Mouse (Mus musculus): ENCODE results near the gene Rufy3. TPM values are rescaled to one million over a fixed set of nuclear protein-coding genes. Genes with fewer than 3 reads are reported as not detected.

Gene Rufy3
- total RNA-seq, 2 experiments from 2014 or later: 7.0 to 8.4 TPM

DNA sequence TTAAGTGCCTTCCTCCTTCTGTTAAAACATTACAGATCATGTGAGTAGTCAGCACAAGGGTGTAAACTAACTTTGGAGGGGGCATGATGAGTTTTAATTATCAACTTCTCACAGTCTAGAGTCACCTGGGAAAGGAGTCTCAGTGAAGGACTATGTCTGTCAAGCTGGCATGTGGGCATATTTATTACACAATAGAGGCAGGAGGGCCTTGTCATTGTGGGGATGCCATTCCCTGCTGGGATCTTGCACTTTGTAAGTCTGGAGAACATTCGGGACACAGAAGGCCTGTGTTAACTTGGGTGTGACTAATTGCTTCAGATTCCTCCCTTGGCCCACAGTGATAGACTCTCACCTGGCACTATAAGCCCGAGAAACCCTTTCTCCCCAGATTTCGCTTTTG, 4.7 kb downstream of the Rufy3 start:
- intact Hi-C loops (cut with DNase I; ENCODE audit: low total_unique reads): no loop called here
- DNase-seq: no peak

DNA sequence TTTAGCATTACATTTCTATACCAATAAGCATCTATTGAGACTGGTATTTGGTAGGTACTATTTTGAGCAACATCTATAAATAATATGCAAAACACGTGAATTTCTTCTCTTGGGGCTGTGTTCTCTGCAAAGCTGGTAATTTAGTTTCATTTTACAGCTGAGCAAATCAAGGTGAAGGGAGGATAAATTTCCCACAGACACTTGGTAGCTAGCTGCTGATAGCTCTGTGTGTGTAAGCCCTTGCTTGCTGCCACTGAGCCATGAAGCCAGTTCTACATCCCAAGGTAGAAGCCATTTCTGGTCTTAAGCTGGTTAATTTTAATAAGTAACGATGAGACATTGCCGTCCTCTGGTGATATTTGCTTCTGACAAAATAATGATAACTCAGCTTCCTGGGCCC, 10.0 kb downstream of the Rufy3 start:
- no peak for DNase-seq
- intact Hi-C loops (cut with DNase I; ENCODE audit: low total_unique reads): no loop called here

DNA sequence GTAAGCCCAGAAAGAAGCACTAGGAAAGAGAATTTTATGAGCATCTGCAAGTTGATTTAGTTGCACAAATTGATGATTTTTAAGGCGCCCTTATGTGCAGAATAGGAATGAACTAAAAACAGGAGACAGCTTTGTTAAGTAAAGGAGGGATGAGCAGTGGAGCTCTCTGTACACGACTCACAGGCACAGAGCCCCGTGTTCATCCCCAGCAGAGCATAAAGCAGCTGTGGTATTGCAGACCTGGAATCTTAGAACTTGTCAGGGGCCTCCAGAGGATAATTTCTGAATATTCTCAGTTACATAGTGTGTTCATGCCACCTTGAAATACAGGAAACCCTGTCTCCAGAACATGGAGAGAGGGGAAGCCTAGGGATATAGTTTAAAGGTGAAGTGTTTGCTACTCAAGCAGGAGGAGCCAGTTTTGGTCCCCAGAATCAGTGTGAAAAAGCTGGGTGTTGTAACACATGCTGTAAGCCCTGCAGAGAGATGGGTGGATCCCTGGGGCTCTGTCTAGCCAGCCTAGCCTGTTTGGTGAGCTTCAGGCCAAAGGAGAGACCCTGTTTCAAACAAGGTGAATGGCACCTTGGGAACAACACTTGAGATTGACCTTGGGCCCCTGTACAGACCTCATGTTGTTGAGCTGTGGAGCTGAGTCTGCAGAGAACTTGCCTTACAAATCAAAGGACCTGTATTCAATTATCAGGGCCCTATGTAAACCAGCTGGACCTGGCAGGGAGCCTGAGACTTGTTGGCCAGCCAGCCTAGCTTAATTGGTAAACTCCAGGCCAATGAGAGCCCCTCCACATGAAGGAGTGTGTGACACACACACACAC, 10.9 kb downstream of the Rufy3 start:
- DNase-seq: no peak
- intact Hi-C loops (cut with DNase I; ENCODE audit: low total_unique reads): no loop called here

DNA sequence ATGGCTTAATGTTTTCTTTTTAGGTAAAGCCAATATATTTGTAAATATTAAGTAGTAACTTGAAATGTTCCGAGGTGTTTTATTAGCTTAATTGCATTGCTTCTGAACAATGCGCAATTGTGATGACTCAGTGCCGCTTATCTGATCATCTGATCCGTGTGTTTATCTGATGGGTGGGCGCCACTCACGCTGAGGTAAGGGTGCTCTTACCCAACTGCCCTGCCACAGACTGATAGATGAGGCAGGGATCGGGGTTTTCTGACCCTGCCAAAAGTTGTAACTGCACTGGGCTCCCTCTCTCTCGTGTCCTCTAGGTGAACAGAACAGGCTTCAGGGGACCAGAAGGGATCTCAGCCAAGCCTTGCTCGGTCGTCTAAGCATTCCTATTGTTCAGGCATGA, 15.8 kb downstream of the Rufy3 start:
- DNase-seq: no peak
- intact Hi-C loops (cut with DNase I; ENCODE audit: low total_unique reads): no loop called here

DNA sequence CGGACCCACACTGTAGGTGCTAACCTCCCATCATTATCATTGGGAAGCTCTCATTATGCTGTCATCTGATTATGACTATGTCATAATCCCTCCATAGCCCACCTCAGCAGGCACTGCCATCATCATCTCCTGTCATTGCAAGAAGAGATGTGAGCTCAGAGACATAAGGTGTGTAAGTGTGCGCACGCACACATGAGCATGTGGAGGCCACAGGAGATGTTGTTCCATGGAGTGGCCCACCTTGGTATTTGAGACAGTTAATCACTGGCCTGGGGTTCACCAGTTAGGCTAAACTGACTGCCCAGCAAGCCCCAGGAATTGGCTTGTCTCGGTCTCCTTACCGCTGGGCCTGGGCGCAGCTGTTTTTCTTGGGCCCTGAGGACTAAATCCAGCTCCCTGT, 16.5 kb downstream of the Rufy3 start:
- no peak for DNase-seq
- intact Hi-C loops (cut with DNase I; ENCODE audit: low total_unique reads): no loop called here

DNA sequence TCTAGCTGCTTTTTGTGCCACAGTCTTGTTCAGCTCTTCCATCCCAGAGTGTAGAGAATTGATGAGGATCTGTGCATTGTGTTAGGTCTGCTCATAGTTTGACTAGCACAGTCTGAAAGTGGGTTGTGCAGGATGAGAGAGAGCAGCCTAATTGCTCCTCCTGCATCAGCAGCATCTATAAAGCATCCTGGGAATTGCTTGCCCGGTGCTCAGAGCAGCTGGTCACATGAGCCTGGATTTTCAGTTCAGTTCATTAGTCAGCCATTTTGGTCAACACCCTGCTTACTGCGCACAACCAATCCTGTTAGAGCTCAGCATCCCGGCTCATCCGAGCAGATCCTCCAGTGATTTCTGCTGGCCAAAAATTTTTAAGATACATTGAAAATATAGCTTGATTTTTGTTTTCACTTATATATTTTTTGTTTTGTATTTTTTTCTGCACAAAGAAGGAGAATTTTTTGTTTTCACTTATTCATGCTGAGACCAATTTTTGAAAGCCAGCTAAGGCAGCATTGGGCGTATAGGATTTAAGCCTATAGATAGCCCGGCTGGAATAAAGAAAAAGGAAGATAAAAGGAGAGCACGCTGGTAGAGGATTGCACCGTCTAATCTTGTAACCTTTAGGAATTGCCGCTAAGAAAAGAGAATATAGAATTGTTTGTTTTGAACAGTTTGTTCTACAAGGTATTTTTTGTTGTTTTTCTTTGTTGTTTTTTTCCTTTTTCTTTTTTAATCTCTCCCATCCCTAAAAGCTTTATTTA, 18.6 kb downstream of the Rufy3 start:
- intact Hi-C loops (cut with DNase I; ENCODE audit: low total_unique reads): no loop called here
- DNase-seq: peak; percentile 17

DNA sequence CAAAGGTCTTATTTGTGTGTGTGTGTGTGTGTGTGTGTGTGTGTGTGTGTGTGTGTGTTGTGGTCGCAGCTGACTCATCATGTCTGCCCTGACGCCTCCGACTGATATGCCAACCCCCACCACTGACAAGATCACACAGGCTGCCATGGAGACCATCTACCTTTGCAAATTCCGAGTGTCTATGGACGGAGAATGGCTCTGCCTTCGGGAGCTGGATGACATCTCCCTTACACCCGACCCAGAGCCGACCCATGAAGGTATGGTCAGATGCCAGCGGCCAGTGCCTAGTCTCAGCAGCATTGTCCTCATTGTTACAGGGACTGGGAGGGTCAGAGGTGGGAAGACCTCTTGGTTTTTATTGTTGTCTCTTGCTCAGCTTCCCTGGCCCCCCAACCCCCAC, 19.2 kb downstream of the Rufy3 start:
- DNase-seq: no peak
- intact Hi-C loops (cut with DNase I; ENCODE audit: low total_unique reads): no loop called here

DNA sequence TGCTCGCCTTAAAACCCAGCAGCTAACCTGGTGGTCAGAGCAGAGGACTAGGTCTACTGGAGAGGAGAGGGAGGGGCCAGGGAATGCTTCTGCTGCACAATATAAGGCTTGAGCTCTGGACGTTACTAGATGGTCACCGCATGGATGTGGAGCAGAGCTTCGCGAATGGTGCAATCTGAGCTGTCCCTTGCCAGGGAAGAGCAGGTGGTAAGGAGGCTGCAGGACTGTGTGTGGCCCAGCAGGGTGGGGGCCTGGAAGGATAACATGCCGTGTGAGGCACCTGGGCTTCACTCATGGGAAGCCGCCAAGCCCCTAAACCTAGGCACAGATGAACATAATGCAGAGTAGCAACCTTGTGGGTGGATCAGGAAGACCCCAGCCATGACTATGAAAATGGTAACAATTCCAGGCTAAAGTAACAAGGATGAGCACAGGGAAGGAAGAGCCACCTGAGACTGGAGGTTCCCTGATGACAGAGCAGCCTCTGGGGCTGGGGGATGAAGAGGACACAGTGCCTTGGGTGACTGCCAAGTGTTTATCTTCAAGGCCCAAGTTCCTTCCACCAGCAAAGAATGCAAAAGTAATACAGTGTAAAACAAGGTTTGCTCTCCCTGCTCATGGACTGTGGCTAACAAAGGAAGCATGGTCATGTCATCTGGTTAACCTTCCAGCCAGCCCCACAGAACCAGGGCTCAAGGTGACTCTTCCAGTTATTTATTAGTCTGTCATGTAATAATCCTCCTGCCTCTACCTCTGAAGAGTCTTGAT, 21.8 kb downstream of the Rufy3 start:
- DNase-seq: no peak
- intact Hi-C loops (cut with DNase I; ENCODE audit: low total_unique reads): no loop called here

DNA sequence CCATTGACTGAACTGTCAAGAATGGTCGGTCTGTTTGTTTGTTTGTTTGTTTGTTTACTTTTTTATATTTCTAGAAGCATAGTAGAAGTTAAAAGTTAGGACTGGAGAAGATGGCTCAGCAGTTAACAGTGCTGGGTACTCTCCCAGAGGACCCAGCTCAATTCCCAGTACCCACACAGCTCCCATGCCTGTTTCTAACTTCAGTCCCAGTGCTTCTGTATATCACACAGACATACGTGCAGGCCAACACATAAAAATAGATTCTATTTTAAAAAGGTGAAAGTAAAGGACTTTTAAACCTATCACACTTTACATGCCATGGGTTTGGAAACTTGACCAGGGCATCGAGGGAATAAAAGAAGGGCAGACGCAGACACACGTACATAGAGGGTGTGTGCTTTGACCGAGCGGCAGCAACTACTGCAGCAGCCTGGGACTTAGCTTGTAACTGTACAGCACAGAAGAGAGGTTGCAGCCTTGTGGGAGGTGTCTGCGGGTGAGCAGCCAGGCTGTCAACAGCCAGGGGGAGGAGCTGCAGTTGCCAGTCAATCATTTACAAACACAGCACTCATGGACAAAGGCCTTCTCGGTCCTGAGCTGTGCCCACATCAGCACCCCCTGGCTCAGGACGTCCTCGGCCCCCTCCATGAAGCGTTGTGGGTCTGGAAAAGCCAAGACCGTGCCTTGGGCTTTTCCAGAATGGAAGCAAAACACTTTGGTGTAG, 22.5 kb downstream of the Rufy3 start:
- DNase-seq: no peak
- intact Hi-C loops (cut with DNase I; ENCODE audit: low total_unique reads): no loop called here

DNA sequence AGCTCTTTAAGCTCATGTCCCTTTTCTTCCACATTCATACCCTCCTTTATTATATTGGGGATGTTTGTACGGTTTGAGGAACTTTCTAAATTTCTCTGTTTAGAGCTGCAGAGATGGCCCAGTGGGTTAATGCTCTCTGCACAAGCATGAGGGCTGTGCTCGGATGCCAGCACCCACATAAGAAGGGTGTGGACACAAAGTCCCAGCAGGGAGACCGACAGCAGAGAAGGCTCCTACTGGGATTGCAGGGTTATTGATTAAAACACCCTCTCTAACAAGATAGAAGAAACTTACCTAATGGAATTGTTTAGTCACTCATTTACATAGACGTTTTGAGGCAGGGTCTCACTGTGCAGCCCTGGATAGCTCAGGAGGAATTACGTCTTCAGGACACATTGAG, 23.6 kb downstream of the Rufy3 start:
- no peak for DNase-seq
- intact Hi-C loops (cut with DNase I; ENCODE audit: low total_unique reads): no loop called here

DNA sequence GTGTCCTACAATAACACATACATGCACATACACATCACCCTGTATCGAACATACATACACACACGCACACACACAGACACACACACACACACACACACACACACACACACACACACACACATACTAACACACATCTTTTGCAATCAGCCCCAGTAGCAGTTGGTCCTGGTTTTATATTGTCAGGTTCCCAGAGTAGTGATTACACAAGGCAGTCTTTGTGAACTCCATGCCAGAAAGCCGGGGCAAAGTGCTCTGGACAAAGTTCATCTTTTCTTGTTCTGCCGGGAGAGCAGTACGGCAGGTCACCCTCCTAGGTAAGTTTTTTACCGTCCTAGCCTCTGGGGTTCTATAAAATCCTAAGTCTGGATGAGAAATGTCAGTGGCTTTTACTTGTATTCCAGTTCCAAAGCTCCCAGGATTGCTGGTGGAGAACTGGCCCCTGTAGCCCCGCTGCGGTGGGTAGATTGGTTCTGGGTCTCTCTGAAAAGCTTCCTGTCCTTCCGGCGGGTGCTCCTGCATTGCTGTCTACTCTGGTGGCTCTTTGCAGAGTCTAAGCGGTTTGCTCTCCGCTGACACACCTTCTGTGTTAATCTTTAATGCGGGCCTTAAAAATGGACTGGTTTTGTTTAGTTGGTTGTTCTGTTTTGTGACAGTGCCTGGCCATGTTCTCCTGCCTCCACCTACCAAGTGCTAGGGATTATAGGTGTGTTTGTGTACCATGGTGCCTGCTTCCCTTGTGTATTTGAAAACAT, 28.8 kb downstream of the Rufy3 start:
- DNase-seq: no peak
- intact Hi-C loops (cut with DNase I; ENCODE audit: low total_unique reads): no loop called here

DNA sequence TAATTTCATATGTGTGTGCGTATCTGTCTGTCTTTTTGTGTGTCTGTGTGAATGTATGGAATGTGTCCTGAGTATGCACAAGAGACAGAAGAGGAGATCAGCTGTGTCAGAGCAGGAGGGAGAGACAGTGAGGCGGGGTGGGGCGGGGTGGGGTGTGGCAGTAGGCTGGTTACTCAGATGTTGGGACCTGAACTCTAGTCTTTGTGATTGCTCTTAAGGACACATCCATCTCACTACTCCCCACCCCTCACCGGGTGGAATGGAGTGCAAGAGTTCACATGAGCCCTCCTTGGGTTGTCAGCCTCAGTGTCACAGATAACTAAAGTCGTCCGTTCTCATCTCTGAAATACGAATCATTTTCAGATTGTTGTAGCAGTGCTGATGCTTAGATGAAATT, 29.3 kb downstream of the Rufy3 start:
- intact Hi-C loops (cut with DNase I; ENCODE audit: low total_unique reads): no loop called here
- DNase-seq: no peak

DNA sequence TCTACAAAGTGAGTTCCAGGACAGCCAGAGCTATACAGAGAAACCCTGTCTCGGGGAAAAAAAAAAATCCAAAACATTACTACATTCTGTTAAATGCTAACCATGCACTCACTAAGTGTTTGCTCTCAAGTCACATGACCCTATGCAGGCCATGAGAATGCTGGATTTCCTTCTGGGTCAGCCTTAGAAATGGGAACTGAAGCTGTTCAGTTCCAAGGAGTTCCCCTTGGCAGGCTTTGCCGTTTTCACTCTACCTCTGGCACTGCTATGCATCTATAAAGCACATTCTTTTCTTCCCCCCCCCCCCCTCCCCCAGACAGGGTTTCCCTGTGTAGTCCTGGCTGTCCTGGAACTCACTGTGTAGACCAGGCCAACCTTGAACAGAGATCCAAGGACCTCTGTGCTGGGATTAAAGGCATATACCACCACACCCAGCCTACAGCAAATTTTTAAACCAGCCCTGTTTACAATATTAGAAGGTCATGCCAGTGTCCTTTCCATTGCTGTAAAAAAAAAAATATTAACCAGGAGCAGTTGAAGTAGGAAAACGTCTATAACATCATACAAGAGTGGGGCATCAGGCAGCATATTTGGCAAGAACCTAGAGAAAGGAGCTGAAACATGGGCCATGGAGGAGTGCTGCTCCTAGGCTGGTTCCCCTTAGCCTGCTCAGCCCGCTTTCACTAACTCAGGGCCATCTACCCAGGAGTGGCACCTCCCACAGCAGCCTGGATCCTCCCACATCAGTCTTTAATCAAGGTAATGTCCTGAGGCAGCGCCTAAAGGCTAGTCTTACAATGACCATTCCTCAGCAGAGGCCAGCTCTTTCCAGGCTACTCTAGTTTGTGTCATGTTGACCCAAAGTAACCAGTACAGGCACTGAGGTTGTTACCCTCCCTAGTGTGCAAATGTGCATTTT, 31.0 kb downstream of the Rufy3 start:
- intact Hi-C loops (cut with DNase I; ENCODE audit: low total_unique reads): no loop called here
- DNase-seq: no peak

DNA sequence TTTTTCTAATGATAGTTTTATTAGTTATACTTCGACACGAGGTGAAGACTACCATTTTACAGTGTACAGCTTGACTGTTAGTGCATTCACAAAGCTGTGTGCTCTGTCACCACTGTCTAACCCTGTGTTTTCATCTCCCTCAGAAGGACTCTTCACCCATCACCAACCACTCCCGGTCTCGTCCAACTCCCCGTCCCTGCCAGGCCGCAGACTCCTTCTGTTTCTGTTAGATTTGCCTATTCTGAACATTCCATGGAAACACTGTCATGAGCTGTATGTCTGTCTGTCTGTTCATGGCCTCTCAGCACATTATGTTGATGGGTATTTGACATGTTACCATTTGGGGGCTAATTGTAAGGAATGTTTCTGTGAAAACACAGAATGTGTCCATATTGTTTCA, 34.1 kb downstream of the Rufy3 start:
- intact Hi-C loops (cut with DNase I; ENCODE audit: low total_unique reads): no loop called here
- DNase-seq: no peak

DNA sequence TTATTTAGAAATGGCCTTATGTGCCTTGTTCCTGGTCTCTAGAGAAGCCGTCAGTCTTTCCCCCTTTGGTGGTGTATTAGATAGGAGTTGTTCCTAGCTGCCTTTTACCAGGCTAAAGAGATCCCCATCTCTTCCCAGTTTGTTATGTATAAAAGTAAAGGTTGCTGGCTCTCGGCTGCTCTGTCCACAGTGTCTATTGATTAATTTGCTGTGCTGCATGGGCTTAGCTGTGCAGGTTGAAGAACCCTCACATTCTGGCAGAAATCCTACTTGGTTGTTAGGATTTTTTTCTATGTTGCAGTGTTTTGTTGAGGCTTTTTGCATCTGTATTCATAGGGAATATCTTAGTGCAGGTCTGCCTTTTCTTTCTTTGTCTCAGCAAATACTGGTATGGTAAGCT, 37.2 kb downstream of the Rufy3 start:
- DNase-seq: no peak
- intact Hi-C loops (cut with DNase I; ENCODE audit: low total_unique reads): no loop called here

DNA sequence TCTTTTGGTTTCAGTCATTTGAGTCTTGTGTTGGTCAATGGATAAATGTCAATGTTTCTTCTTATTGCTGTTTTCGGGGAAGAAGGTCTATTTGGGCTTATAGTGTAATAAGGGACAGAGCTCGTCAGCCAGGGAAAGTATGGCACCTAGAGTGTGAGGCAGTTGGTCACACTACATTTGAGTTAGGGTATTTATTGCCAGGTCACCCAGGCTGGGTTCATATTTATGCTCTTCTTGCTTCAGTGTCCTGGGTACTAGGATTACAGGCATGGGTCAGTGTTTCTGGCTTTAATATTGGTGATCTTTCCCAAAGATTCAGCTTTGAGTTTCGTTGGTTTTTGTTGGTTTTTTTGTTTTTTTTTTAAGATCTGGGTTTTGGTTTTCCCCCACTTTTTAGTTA, 37.9 kb downstream of the Rufy3 start:
- no peak for DNase-seq
- intact Hi-C loops (cut with DNase I; ENCODE audit: low total_unique reads): no loop called here

DNA sequence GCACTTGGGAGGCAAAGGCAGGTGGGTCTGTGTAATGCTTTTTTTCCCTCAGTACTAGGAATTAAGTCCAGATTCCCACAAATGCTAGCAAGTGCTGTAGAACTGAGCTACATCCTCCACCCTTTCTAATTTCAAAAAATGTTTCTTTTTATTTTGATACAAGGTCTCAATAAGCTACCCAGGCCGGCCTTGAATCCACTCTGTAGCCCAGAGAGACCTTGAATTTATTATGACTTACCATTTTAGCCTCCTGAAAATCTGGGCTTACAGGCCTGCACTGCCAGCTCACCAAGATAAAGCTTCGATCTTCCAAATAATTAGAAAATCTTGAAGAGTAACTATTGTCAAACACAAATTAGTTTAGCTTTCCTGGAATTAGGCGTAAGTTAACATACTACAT, 39.2 kb downstream of the Rufy3 start:
- no peak for DNase-seq
- intact Hi-C loops (cut with DNase I; ENCODE audit: low total_unique reads): no loop called here
